Mouse (Mus musculus): Measurements from ENCODE around the gene Gm3625. TPM values are rescaled to one million over a fixed set of nuclear protein-coding genes. Genes with fewer than 3 reads are reported as not detected.
"Not testable (repeated sequence)": the region's sequence is repeated elsewhere in the genome, so short reads cannot be mapped to it uniquely, and the experiment has no call there.

The Gm3625 gene
- polyA plus RNA-seq, 1 experiment from 2014 or later, result not detected

GRCm38 (mm10) chr12:4558475-4559279, 34.0 kb downstream of the Gm3625 start:
- Histone ChIP-seq H3K9ac (ENCODE audit: low read depth, low read length) (no peak overlapping the region), H3K36me3 (ENCODE audit: control insufficient read depth, insufficient read depth, low read length) (no peaks in the 10 kb centered on the region), H3K9me3 (replicated peaks; ENCODE audit: control insufficient read depth, low read length, poor library complexity, severe bottlenecking) (no peaks in the 10 kb centered on the region), H3K27me3 (ENCODE audit: control insufficient read depth, insufficient read depth, low read depth, low read length) (no peaks in the 10 kb centered on the region), H3K27ac (ENCODE audit: low read length) (no peak overlapping the region), H3K4me1 (ENCODE audit: control insufficient read depth, insufficient read depth, low read length) (no peaks in the 10 kb centered on the region), H3K4me2 (ENCODE audit: low read length) (no peak overlapping the region), H3K4me3 (ENCODE audit: low read depth, low read length) (no peak overlapping the region)
- 78% methylated on average over 9 of the region's 9 CpGs for WGBS
- ATAC-seq, result no peak

- no peaks in the 10 kb centered on the region for H3K9me3 ChIP-seq (replicated peaks; ENCODE audit: control insufficient read depth, low read length, poor library complexity, severe bottlenecking)
- no peaks in the 10 kb centered on the region for H3K27me3 ChIP-seq (ENCODE audit: control insufficient read depth, insufficient read depth, low read depth, low read length)
- no peaks in the 10 kb centered on the region for H3K36me3 ChIP-seq (ENCODE audit: control insufficient read depth, insufficient read depth, low read length)
- no peak overlapping the region for H3K4me2 ChIP-seq (ENCODE audit: low read length)
- 74% methylated on average over 3 of the region's 3 CpGs for WGBS
- no peaks in the 10 kb centered on the region for H3K4me1 ChIP-seq (ENCODE audit: control insufficient read depth, insufficient read depth, low read length)
- H3K4me3 ChIP-seq (ENCODE audit: low read depth, low read length), result no peak overlapping the region
- no peak for ATAC-seq
- H3K9ac ChIP-seq (ENCODE audit: low read depth, low read length), result no peak overlapping the region
- H3K27ac ChIP-seq (ENCODE audit: low read length), result no peak overlapping the region
These were observed 34.7 kb downstream of the Gm3625 start for GRCm38 (mm10) chr12:4558013-4558412.

- WGBS, result 87% methylated on average over 3 of the region's 3 CpGs
- Histone ChIP-seq H3K4me2 (ENCODE audit: low read length) (no peak overlapping the region), H3K27me3 (ENCODE audit: control insufficient read depth, insufficient read depth, low read depth, low read length) (no peaks in the 10 kb centered on the region), H3K9me3 (replicated peaks; ENCODE audit: control insufficient read depth, low read length, poor library complexity, severe bottlenecking) (no peaks in the 10 kb centered on the region), H3K4me3 (ENCODE audit: low read depth, low read length) (no peak overlapping the region), H3K9ac (ENCODE audit: low read depth, low read length) (no peak overlapping the region), H3K4me1 (ENCODE audit: control insufficient read depth, insufficient read depth, low read length) (no peaks in the 10 kb centered on the region), H3K27ac (ENCODE audit: low read length) (no peak overlapping the region), H3K36me3 (ENCODE audit: control insufficient read depth, insufficient read depth, low read length) (no peaks in the 10 kb centered on the region)
- no peak for ATAC-seq
These were observed 35.3 kb downstream of the Gm3625 start for GRCm38 (mm10) chr12:4557436-4557835.

- Histone ChIP-seq H3K27me3 (ENCODE audit: control insufficient read depth, insufficient read depth, low read depth, low read length) (no peaks in the 10 kb centered on the region), H3K4me3 (ENCODE audit: low read depth, low read length) (no peak overlapping the region), H3K4me1 (ENCODE audit: control insufficient read depth, insufficient read depth, low read length) (no peaks in the 10 kb centered on the region), H3K27ac (ENCODE audit: low read length) (no peak overlapping the region), H3K4me2 (ENCODE audit: low read length) (no peak overlapping the region), H3K36me3 (ENCODE audit: control insufficient read depth, insufficient read depth, low read length) (no peaks in the 10 kb centered on the region), H3K9ac (ENCODE audit: low read depth, low read length) (no peak overlapping the region), H3K9me3 (replicated peaks; ENCODE audit: control insufficient read depth, low read length, poor library complexity, severe bottlenecking) (no peaks in the 10 kb centered on the region)
- ATAC-seq, result no peak
- 84% methylated on average over 9 of the region's 9 CpGs for WGBS
These were observed 35.8 kb downstream of the Gm3625 start for GRCm38 (mm10) chr12:4556891-4557290.

GRCm38 (mm10) chr12:4555451-4555850, 37.3 kb downstream of the Gm3625 start:
- WGBS, result 66% methylated on average over 5 of the region's 6 CpGs
- H3K4me3 ChIP-seq (ENCODE audit: low read depth, low read length), result no peak overlapping the region
- no peaks in the 10 kb centered on the region for H3K9me3 ChIP-seq (replicated peaks; ENCODE audit: control insufficient read depth, low read length, poor library complexity, severe bottlenecking)
- H3K9ac ChIP-seq (ENCODE audit: low read depth, low read length), result no peak overlapping the region
- no peak overlapping the region for H3K4me2 ChIP-seq (ENCODE audit: low read length)
- H3K27ac ChIP-seq (ENCODE audit: low read length), result no peak overlapping the region
- no peaks in the 10 kb centered on the region for H3K36me3 ChIP-seq (ENCODE audit: control insufficient read depth, insufficient read depth, low read length)
- no peak for ATAC-seq
- H3K27me3 ChIP-seq (ENCODE audit: control insufficient read depth, insufficient read depth, low read depth, low read length), result no peaks in the 10 kb centered on the region
- H3K4me1 ChIP-seq (ENCODE audit: control insufficient read depth, insufficient read depth, low read length), result no peaks in the 10 kb centered on the region

GRCm38 (mm10) chr12:4553704-4554103, 39.0 kb downstream of the Gm3625 start:
- not testable (repeated sequence) for H3K4me3 ChIP-seq (ENCODE audit: low read depth, low read length); H3K4me2 ChIP-seq (ENCODE audit: low read length); H3K36me3 ChIP-seq (ENCODE audit: control insufficient read depth, insufficient read depth, low read length); H3K4me1 ChIP-seq (ENCODE audit: control insufficient read depth, insufficient read depth, low read length); H3K27me3 ChIP-seq (ENCODE audit: control insufficient read depth, insufficient read depth, low read depth, low read length); H3K27ac ChIP-seq (ENCODE audit: low read length); H3K9me3 ChIP-seq (replicated peaks; ENCODE audit: control insufficient read depth, low read length, poor library complexity, severe bottlenecking); ATAC-seq; H3K9ac ChIP-seq (ENCODE audit: low read depth, low read length)
- 89% methylated on average over 3 of the region's 3 CpGs for WGBS

- no peak overlapping the region for H3K27ac ChIP-seq (ENCODE audit: low read length)
- H3K9ac ChIP-seq (ENCODE audit: low read depth, low read length), result no peak overlapping the region
These were observed 44.4 kb downstream of the Gm3625 start for GRCm38 (mm10) chr12:4548053-4549013.

GRCm38 (mm10) chr12:4547557-4547956, 45.2 kb downstream of the Gm3625 start:
- Histone ChIP-seq H3K4me3 (ENCODE audit: low read depth, low read length) (no peak overlapping the region), H3K27ac (ENCODE audit: low read length) (no peak overlapping the region), H3K4me1 (ENCODE audit: control insufficient read depth, insufficient read depth, low read length) (no peaks in the 10 kb centered on the region; the same call in 1 of the 2 replicates), H3K4me2 (ENCODE audit: low read length) (no peak overlapping the region), H3K27me3 (ENCODE audit: control insufficient read depth, insufficient read depth, low read depth, low read length) (no peaks in the 10 kb centered on the region), H3K9ac (ENCODE audit: low read depth, low read length) (no peak overlapping the region), H3K36me3 (ENCODE audit: control insufficient read depth, insufficient read depth, low read length) (no peaks in the 10 kb centered on the region), H3K9me3 (replicated peaks; ENCODE audit: control insufficient read depth, low read length, poor library complexity, severe bottlenecking) (no peaks in the 10 kb centered on the region)
- no peak for ATAC-seq
- 53% methylated on average over 14 of the region's 14 CpGs for WGBS

More at GRCm38 (mm10) chr12:4548053-4549013, 44.4 kb downstream of the Gm3625 start:
- Histone ChIP-seq H3K36me3 (ENCODE audit: control insufficient read depth, insufficient read depth, low read length) (no peaks in the 10 kb centered on the region), H3K4me2 (ENCODE audit: low read length) (peak overlapping the region; percentile 56), H3K4me1 (ENCODE audit: control insufficient read depth, insufficient read depth, low read length) (no peaks in the 10 kb centered on the region; the same call in 1 of the 2 replicates), H3K27me3 (ENCODE audit: control insufficient read depth, insufficient read depth, low read depth, low read length) (no peaks in the 10 kb centered on the region), H3K9me3 (replicated peaks; ENCODE audit: control insufficient read depth, low read length, poor library complexity, severe bottlenecking) (no peaks in the 10 kb centered on the region), H3K4me3 (ENCODE audit: low read depth, low read length) (peak overlapping the region; percentile 21)
- peak; percentile 91 for ATAC-seq
- 21% methylated on average over 18 of the region's 18 CpGs for WGBS

GRCm38 (mm10) chr12:4546491-4546890, 46.2 kb downstream of the Gm3625 start:
- Histone ChIP-seq H3K36me3 (ENCODE audit: control insufficient read depth, insufficient read depth, low read length) (no peaks in the 10 kb centered on the region), H3K9ac (ENCODE audit: low read depth, low read length) (no peak overlapping the region), H3K9me3 (replicated peaks; ENCODE audit: control insufficient read depth, low read length, poor library complexity, severe bottlenecking) (no peaks in the 10 kb centered on the region), H3K4me3 (ENCODE audit: low read depth, low read length) (no peak overlapping the region), H3K4me2 (ENCODE audit: low read length) (no peak overlapping the region), H3K27ac (ENCODE audit: low read length) (no peak overlapping the region), H3K4me1 (ENCODE audit: control insufficient read depth, insufficient read depth, low read length) (no peaks in the 10 kb centered on the region; the same call in 1 of the 2 replicates), H3K27me3 (ENCODE audit: control insufficient read depth, insufficient read depth, low read depth, low read length) (no peaks in the 10 kb centered on the region)
- ATAC-seq, result no peak
- WGBS, result 71% methylated on average over 5 of the region's 5 CpGs
